Mouse (Mus musculus) liver, embryonic 13.5 days (tissue): Measurements from ENCODE around the gene Mrtfb. TPM values are rescaled to one million over a fixed set of nuclear protein-coding genes. Genes with fewer than 3 reads are reported as not detected.

ENCODE experiments used
- ATAC-seq: fragments of 200-750 bp; cut with Nextera tagmentation; 2 replicates; pipeline ENCODE4 v1.8.0; 2017; ENCODE audit warnings: low read depth, mild to moderate bottlenecking, moderate number of reproducible peaks, moderate library complexity
- DNase-seq: peaks from one replicate; pipeline ENCODE4 v3.0.0; 2022
- H3K27ac ChIP-seq: fragments of 300-500 bp; sonication (generic); 2 replicates; pipeline ENCODE4 v1.5.1; 2015; ENCODE audit warnings: moderate library complexity, mild to moderate bottlenecking, inconsistent platforms
- H3K27me3 ChIP-seq: fragments of 300-500 bp; sonication (generic); 2 replicates; pipeline ENCODE4 v1.6.1; 2015; ENCODE audit warnings: mild to moderate bottlenecking, inconsistent platforms
- H3K36me3 ChIP-seq: fragments of 300-500 bp; sonication (generic); 2 replicates; pipeline ENCODE4 v1.6.1; 2015; ENCODE audit warnings: mild to moderate bottlenecking, inconsistent platforms
- H3K4me1 ChIP-seq: fragments of 300-500 bp; sonication (generic); replicated peaks from 2 replicates; pipeline ENCODE4 v1.6.1; 2015; ENCODE audit warnings: inconsistent platforms
- H3K4me2 ChIP-seq: fragments of 300-500 bp; sonication (generic); 2 replicates; pipeline ENCODE4 v1.6.1; 2015; ENCODE audit warnings: inconsistent platforms, mild to moderate bottlenecking, moderate library complexity
- H3K4me3 ChIP-seq: fragments of 300-500 bp; sonication (generic); replicated peaks from 2 replicates; pipeline ENCODE4 v1.5.1; 2015; ENCODE audit warnings: mild to moderate bottlenecking, inconsistent platforms
- H3K9ac ChIP-seq: fragments of 300-500 bp; sonication (generic); 2 replicates; pipeline ENCODE4 v1.6.1; 2015; ENCODE audit warnings: mild to moderate bottlenecking, inconsistent platforms
- H3K9me3 ChIP-seq: fragments of 300-500 bp; sonication (generic); replicated peaks from 2 replicates; pipeline ENCODE4 v1.6.1; 2016; ENCODE audit warnings: inconsistent platforms
- WGBS: fragments of 180-500 bp; shearing (Covaris S2); methylation state at CpG from one replicate; pipeline ENCODE4 v1.1.7; 2015; ENCODE audit not compliant: insufficient replicate concordance; 5-methylcytosine and 5-hydroxymethylcytosine counted together
- polyA plus RNA-seq: library from polyadenylated mRNA; unstranded; fragments of >200 nt; fragmentation: Nextera tagmentation; extraction: Ambion mirVana; gene quantifications from 2 replicates; pipeline ENCODE4 v1.2.1, GENCODE M21; 2015

Gene Mrtfb
- polyA plus RNA-seq, 1 experiment from 2014 or later = 3.2 TPM

GRCm38 (mm10) chr16:13426831-13427589 lies 170.7 kb downstream of the Mrtfb start:
- H3K4me1 ChIP-seq = peaks cover 28% of the 10 kb centered on the region
- DNase-seq (no peak), ATAC-seq (no peak)
- WGBS = 72% methylated on average over 10 of the region's 10 CpGs
- no peak overlapping the region for H3K27ac ChIP-seq
- H3K4me2 ChIP-seq = no peak overlapping the region
- no peaks in the 10 kb centered on the region for H3K27me3 ChIP-seq
- H3K4me3 ChIP-seq = no peak overlapping the region
- no peaks in the 10 kb centered on the region for H3K36me3 ChIP-seq
- no peak overlapping the region for H3K9ac ChIP-seq
- H3K9me3 ChIP-seq = no peaks in the 10 kb centered on the region

- H3K4me2 ChIP-seq = no peak overlapping the region
- H3K9ac ChIP-seq = no peak overlapping the region
- no peak overlapping the region for H3K4me3 ChIP-seq
- peaks cover 28% of the 10 kb centered on the region for H3K4me1 ChIP-seq
- 28% methylated on average over 5 of the region's 5 CpGs for WGBS
- H3K27me3 ChIP-seq = no peaks in the 10 kb centered on the region
- no peaks in the 10 kb centered on the region for H3K9me3 ChIP-seq
- ATAC-seq (no peak), DNase-seq (no peak)
- no peak overlapping the region for H3K27ac ChIP-seq
- no peaks in the 10 kb centered on the region for H3K36me3 ChIP-seq
These were observed 171.8 kb downstream of the Mrtfb start for GRCm38 (mm10) chr16:13428077-13428476.

GRCm38 (mm10) chr16:13428806-13429205 lies 172.5 kb downstream of the Mrtfb start:
- Histone ChIP-seq H3K27ac (no peak overlapping the region), H3K4me1 (peaks cover 26% of the 10 kb centered on the region), H3K9me3 (no peaks in the 10 kb centered on the region), H3K36me3 (no peaks in the 10 kb centered on the region), H3K9ac (no peak overlapping the region), H3K4me3 (no peak overlapping the region), H3K27me3 (no peaks in the 10 kb centered on the region), H3K4me2 (no peak overlapping the region)
- DNase-seq (no peak), ATAC-seq (no peak)
- WGBS = 72% methylated on average over 1 of the region's 1 CpGs

GRCm38 (mm10) chr16:13429921-13430606 lies 173.8 kb downstream of the Mrtfb start:
- Histone ChIP-seq H3K9me3 (no peaks in the 10 kb centered on the region), H3K4me1 (peaks cover 33% of the 10 kb centered on the region), H3K9ac (peak overlapping the region; percentile 53), H3K4me3 (no peak overlapping the region), H3K4me2 (0 out of 2 replicates have a peak overlapping the region, but pooled peaks have one; percentile 35), H3K36me3 (no peaks in the 10 kb centered on the region), H3K27me3 (no peaks in the 10 kb centered on the region), H3K27ac (peak overlapping the region; percentile 79)
- 65% methylated on average over 7 of the region's 7 CpGs for WGBS
- ATAC-seq = peak; percentile 47; the same call in 1 of the 2 replicates
- DNase-seq = no peak

- no peaks in the 10 kb centered on the region for H3K36me3 ChIP-seq
- ATAC-seq (peak; percentile 94), DNase-seq (no peak)
- no peaks in the 10 kb centered on the region for H3K9me3 ChIP-seq
- no peak overlapping the region for H3K4me3 ChIP-seq
- 20% methylated on average over 1 of the region's 1 CpGs for WGBS
- no peaks in the 10 kb centered on the region for H3K27me3 ChIP-seq
- peak overlapping the region; percentile 53; the same call in 1 of the 2 replicates for H3K9ac ChIP-seq
- H3K27ac ChIP-seq = peak overlapping the region; percentile 79
- peak overlapping the region; percentile 35 for H3K4me2 ChIP-seq
- H3K4me1 ChIP-seq = peaks cover 33% of the 10 kb centered on the region
These were observed 174.7 kb downstream of the Mrtfb start for GRCm38 (mm10) chr16:13430940-13431339.

- Histone ChIP-seq H3K36me3 (no peaks in the 10 kb centered on the region), H3K27ac (no peak overlapping the region), H3K4me1 (peaks cover 46% of the 10 kb centered on the region), H3K9ac (no peak overlapping the region), H3K9me3 (no peaks in the 10 kb centered on the region), H3K4me3 (no peak overlapping the region), H3K27me3 (no peaks in the 10 kb centered on the region), H3K4me2 (no peak overlapping the region)
- ATAC-seq (no peak), DNase-seq (no peak)
- WGBS = 76% methylated on average over 2 of the region's 2 CpGs
These were observed 179.3 kb downstream of the Mrtfb start for GRCm38 (mm10) chr16:13435627-13436026.

- Histone ChIP-seq H3K9me3 (no peaks in the 10 kb centered on the region), H3K9ac (peak overlapping the region; percentile 79), H3K4me1 (peaks cover 38% of the 10 kb centered on the region), H3K4me3 (peak overlapping the region; percentile 74), H3K27me3 (no peaks in the 10 kb centered on the region), H3K4me2 (peak overlapping the region; percentile 86), H3K36me3 (no peaks in the 10 kb centered on the region), H3K27ac (peak overlapping the region; percentile 77)
- WGBS = under 1% methylated on average over 58 of the region's 58 CpGs
- DNase-seq (peak; percentile 95), ATAC-seq (peak; percentile 94)
These were observed 180.9 kb downstream of the Mrtfb start for GRCm38 (mm10) chr16:13437037-13437769.

- DNase-seq = peak; percentile 63
- Histone ChIP-seq H3K4me2 (peak overlapping the region; percentile 86), H3K27ac (peak overlapping the region; percentile 77), H3K9ac (peak overlapping the region; percentile 79), H3K4me1 (peaks cover 38% of the 10 kb centered on the region), H3K27me3 (no peaks in the 10 kb centered on the region), H3K36me3 (no peaks in the 10 kb centered on the region), H3K9me3 (no peaks in the 10 kb centered on the region), H3K4me3 (peak overlapping the region; percentile 74)
- peak; percentile 53 for ATAC-seq
- WGBS = 1% methylated on average over 24 of the region's 24 CpGs
These were observed 181.6 kb downstream of the Mrtfb start for GRCm38 (mm10) chr16:13437770-13438372.

- 0 out of 2 replicates have a peak, but pooled peaks cover 4% of the 10 kb centered on the region for H3K27me3 ChIP-seq
- no peaks in the 10 kb centered on the region for H3K9me3 ChIP-seq
- 30% methylated on average over 6 of the region's 6 CpGs for WGBS
- H3K4me3 ChIP-seq = no peak overlapping the region
- no peak for ATAC-seq
- H3K4me1 ChIP-seq = peaks cover 42% of the 10 kb centered on the region
- no peak for DNase-seq
- H3K4me2 ChIP-seq = no peak overlapping the region
- H3K27ac ChIP-seq = no peak overlapping the region
- H3K9ac ChIP-seq = no peak overlapping the region
- H3K36me3 ChIP-seq = no peaks in the 10 kb centered on the region
These were observed 184.2 kb downstream of the Mrtfb start for GRCm38 (mm10) chr16:13440468-13440867.

- 15% methylated on average over 1 of the region's 1 CpGs for WGBS
- no peak overlapping the region for H3K4me2 ChIP-seq
- peaks cover 50% of the 10 kb centered on the region for H3K4me1 ChIP-seq
- H3K27ac ChIP-seq = no peak overlapping the region
- H3K27me3 ChIP-seq = peaks cover 35% of the 10 kb centered on the region
- DNase-seq (no peak), ATAC-seq (peak; percentile 74)
- H3K36me3 ChIP-seq = no peaks in the 10 kb centered on the region
- no peak overlapping the region for H3K9ac ChIP-seq
- H3K9me3 ChIP-seq = no peaks in the 10 kb centered on the region
- H3K4me3 ChIP-seq = no peak overlapping the region
These were observed 187.5 kb downstream of the Mrtfb start for GRCm38 (mm10) chr16:13443764-13444163.

- H3K4me3 ChIP-seq = no peak overlapping the region
- no peak overlapping the region for H3K27ac ChIP-seq
- no peak overlapping the region for H3K9ac ChIP-seq
- H3K4me2 ChIP-seq = no peak overlapping the region
- WGBS = 65% methylated on average over 5 of the region's 5 CpGs
- no peak for ATAC-seq
- H3K27me3 ChIP-seq = peaks cover 41% of the 10 kb centered on the region
- no peak for DNase-seq
- H3K9me3 ChIP-seq = no peaks in the 10 kb centered on the region
- H3K4me1 ChIP-seq = peaks cover 59% of the 10 kb centered on the region
- no peaks in the 10 kb centered on the region for H3K36me3 ChIP-seq
These were observed 189.2 kb downstream of the Mrtfb start for GRCm38 (mm10) chr16:13445461-13445860.
